Mouse (Mus musculus): ENCODE results near the gene Cenpj.

Cenpj gene

GRCm38 (mm10) chr14:56545491-56545890 is 29.7 kb downstream of the Cenpj start:
- no peak for DNase-seq (ENCODE audit: low read depth, low spot score)

DNA sequence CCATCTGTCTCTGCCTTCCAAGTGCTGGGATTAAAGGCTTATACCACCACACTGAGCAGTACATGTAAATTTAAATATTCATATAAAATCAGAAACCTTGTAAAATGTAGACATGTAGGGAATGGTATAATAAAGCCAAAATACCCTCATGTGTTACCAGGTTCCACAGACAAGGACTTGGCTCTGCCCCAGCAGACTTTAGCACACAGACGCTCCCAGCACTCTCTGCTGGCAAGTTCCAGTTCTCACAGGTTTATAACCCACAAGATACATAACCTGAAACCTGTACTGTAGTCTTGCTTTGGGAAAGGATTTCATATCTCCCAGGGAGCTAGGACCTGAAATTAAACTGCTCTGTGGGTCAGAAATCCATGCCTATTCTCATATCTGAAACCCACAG is 30.3 kb downstream of the Cenpj start:
- no peak for DNase-seq (ENCODE audit: low read depth, low spot score)

DNA sequence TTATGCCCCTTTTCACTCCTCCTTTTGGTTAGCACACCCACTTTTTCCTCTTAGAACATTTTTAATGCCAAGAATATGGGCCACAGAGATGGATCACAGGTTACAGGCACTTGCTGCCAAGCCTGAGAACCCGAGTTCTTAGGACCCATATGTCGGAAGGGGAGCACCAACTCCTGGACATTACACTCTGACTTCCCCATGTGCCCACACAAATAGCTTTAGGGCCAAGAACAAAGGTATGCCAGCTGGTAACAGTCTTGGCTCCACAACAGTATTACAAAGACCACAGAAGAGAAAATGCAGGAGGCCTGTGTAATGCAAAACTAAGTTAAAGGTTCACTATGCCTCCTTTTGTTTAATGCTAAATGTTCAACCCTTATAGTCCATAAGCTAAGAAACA is 44.4 kb downstream of the Cenpj start:
- no peak for DNase-seq (ENCODE audit: low read depth, low spot score)

DNA sequence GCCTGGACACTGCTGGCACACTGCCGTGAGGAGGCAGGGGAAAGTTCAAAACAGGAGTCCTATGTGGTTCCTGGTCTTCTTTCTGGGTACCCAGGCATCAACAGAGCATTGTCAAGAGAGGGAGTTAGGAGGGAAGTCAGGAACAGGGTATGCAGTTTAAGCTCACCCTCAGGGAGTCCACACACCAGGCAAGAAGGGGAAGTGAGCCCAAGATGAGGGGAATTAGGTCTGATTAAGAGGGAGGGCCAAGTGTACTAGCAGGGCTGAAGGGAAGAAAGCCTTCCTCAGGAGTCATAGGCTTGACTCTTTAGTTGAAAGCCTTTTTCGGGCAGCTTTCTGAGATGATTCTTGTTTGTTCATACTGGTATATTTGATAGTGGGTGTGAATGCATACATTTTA is 60.5 kb downstream of the Cenpj start:
- peak; percentile 55 for DNase-seq (ENCODE audit: low read depth, low spot score)

GRCm38 (mm10) chr14:56512084-56512483 is 63.1 kb downstream of the Cenpj start:
- DNase-seq (ENCODE audit: low read depth, low spot score), result peak; percentile 65

DNA sequence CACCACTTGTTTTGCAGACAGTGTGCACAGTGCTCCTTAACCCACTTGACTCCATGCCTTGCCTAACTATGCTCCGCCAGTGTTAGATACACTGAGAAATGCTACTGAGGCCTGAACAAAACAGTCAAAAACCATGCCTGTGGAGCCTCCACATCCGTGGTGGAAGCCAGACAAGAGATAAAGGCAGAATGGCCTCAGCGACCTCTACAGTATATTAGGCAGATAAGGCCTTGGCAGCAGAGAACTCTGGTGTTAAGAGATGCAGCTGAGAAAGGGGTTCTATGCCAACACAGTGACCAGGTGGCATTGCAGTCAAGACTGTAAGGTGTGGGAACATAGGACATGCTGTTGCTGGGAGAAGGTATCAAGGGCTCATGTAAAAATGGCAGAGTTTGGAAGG is 68.5 kb downstream of the Cenpj start:
- no peak for DNase-seq (ENCODE audit: low read depth, low spot score)

DNA sequence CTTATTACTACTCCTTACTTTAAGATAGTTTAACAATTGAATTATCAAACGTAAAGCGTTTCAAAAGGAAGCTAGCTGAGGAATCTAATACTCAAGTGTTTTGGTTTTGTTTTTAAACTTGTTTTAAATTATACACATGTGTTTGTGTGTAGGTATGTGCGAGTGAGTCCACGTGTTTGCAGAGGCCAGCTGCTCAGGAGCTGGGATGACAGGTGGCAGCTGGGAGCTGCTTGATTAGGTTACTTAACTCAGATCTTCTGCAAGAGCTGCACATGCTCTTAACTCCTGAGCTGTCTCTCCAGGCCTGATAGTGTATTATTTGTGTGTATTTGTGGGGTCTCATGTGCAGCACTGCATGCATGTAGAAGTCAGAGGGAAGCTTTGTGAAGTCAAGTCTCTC is 72.8 kb downstream of the Cenpj start:
- no peak for DNase-seq (ENCODE audit: low read depth, low spot score)

GRCm38 (mm10) chr14:56489806-56490205 is 85.4 kb downstream of the Cenpj start:
- DNase-seq (ENCODE audit: low read depth, low spot score), result no peak
